Mouse (Mus musculus): ENCODE data around the gene Sppl3.

GRCm38 (mm10) chr5:115009143-115009542 is 1.8 kb upstream of the Sppl3 start:
- no peak for TF ChIP-seq MAFK (IDR thresholded peaks at IDR 0.05; ENCODE audit: insufficient read depth, low read depth, low read length)
- TF ChIP-seq CHD2 (IDR thresholded peaks at IDR 0.05; ENCODE audit: low read depth, low read length), result no peak
- no peak for TF ChIP-seq ZNF384 (IDR thresholded peaks at IDR 0.05; ENCODE audit: low read depth, low read length)
